Mouse (Mus musculus) thymus, postnatal 0 days (tissue): ENCODE results near the gene Olfr871. TPM values are rescaled to one million over a fixed set of nuclear protein-coding genes. Genes with fewer than 3 reads are reported as not detected.
"Not testable (repeated sequence)": the region's sequence is repeated elsewhere in the genome, so short reads cannot be mapped to it uniquely, and the experiment has no call there.

Experiments
- DNase-seq: peaks from one replicate; pipeline ENCODE4 v3.0.0-alpha.2; 2015; ENCODE audit warnings: low spot score
- polyA plus RNA-seq: library from polyadenylated mRNA; unstranded; fragments of >200 nt; fragmentation: Nextera tagmentation; extraction: Ambion mirVana; gene quantifications from 2 replicates; pipeline ENCODE4 v1.2.1, GENCODE M21; 2015

Olfr871 gene
- polyA plus RNA-seq = not detected in 2 replicates

DNA sequence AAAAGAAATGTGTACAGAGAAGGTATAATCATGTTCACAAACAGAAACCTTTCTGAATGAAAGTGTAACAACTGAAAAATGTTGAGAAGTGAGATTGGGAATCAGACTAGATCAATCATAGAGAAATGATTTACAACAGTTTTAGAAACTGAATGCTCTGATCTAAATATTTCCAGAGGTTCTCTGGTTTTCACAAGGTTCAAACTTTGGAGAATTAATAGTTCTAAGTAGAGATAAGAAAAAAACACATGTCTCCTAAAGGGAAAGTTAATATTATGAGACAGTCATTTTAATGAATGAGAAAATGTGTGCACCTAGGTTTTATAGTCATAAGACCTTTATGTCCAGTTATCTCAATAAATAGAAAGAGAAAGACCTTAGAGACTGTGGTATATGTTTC is at the start of gene Olfr871:
Gene Olfr871 (plus strand): TSS at position 301 of the 400 bp plus-strand sequence.
- DNase-seq = no peak

GRCm38 (mm10) chr9:20173957-20174356 is 38.0 kb upstream of the Olfr871 start, which contains the start of gene Olfr870:
TSS of gene Olfr870 (minus strand) at chr9:20174057.
- no peak for DNase-seq

GRCm38 (mm10) chr9:20179463-20179862 is 32.5 kb upstream of the Olfr871 start:
- DNase-seq = no peak

- no peak for DNase-seq
These were observed 9.9 kb upstream of the Olfr871 start for GRCm38 (mm10) chr9:20202131-20202530.

DNA sequence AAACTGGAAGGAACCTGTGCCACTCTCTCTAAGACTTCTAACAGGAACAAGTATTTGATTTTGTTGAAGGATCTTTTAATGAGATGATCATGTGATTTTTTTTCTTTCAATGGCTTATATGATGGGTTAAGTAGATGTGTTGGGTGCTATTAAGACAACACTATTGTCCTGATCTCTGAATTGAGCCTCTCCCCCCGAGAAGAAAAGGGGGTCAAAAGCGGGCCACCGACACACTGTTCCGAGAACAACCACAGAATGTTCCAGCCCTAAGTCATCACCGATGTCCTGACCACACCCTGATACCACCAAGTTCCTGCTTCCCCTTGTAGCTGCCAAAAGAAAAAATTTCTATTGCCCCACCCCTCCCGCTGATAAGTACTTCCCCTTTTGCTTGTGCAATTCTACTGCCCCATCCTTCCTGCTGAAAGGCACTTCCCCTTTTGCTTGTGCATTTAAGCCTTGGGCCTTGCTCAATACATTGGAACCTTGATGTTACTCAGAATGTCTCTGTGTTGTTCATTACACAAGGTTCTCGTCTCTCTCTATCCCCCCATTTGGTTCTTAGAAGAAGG is 8.5 kb upstream of the Olfr871 start:
- not testable (repeated sequence) for DNase-seq

DNA sequence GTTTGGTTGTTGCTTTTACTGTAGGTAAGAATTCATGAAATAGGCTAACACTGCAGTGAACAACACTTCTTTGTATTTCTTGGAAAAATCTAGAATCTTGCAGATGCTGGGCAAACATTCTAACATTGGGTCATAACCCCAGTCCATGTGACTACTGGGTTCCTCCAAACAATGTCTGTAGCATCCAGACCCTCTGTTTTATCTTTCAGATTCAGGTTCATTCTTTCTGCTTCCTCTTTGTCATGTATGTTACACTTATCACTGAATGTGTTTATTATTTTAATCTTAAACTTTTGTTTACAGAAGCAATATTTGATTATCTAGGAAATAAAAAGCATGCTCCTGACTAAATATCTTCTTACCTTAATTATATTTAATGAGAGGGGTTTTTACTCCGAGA is 1.2 kb upstream of the Olfr871 start:
- DNase-seq = no peak

GRCm38 (mm10) chr9:20211477-20211876 is 530 bp upstream of the Olfr871 start:
- DNase-seq = no peak

DNA sequence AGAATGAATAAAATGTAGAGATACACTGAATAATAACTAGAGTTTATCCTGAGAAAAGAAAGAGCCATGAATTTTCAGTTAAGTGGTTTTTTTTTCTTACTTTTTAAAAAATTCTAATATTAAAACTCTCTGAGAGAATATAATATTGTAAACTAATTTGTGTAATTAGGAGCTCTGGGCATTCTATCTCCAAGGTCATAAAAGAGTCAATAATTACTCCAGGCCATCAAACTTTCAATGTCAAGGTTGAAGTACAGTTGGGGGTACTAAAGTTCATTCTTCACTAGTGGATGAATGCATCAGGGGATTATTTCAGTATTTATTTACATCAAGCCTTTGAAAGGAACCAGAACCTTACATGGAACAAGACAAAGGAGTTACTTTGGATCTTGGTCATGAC is 24.8 kb downstream of the Olfr871 start, which contains the start of gene Olfr872:
Gene Olfr872 (plus strand): TSS at position 301 of the 400 bp plus-strand sequence.
- DNase-seq = no peak

DNA sequence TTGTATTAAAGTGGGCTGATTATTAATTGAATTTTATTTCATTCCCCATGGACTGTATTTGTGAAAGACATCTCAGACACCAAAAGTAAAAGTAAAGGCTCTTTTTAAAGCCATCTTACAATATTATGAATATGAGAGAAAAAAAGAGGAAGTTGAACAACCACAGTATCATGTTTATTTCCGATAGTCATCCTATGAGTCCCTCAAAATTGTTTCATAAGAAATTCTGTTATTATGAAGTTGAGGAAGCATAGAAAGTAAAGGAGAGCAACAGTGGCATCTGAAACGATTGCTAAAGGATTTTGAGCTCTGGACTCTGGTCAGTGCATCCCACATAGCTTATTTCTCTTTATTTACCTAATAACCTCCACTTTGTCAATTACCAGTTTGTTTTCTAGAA is 25.4 kb downstream of the Olfr871 start:
- no peak for DNase-seq

Other genes with a start within 250 kb of the Olfr871 start
- gene Olfr866, start 184.2 kb upstream of the Olfr871 start, polyA plus RNA-seq = not detected in 2 replicates
- not detected in 2 replicates for gene Olfr867, start 154.6 kb upstream of the Olfr871 start, polyA plus RNA-seq
- gene Olfr868, start 113.6 kb upstream of the Olfr871 start, polyA plus RNA-seq = not detected in 2 replicates
- gene Olfr869, start 83.2 kb upstream of the Olfr871 start, polyA plus RNA-seq = not detected in 2 replicates
- gene Olfr870, start 38.1 kb upstream of the Olfr871 start, polyA plus RNA-seq = not detected in 2 replicates
- gene Olfr872, start 24.9 kb downstream of the Olfr871 start, polyA plus RNA-seq = not detected in 2 replicates
- gene Olfr39, start 70.1 kb downstream of the Olfr871 start, polyA plus RNA-seq = not detected in 2 replicates
- not detected in 2 replicates for gene Olfr873, start 86.3 kb downstream of the Olfr871 start, polyA plus RNA-seq
- 0.04 TPM in 1 of 2 replicates, not detected in the other for gene Olfr18, start 123.9 kb downstream of the Olfr871 start, polyA plus RNA-seq
- gene Zfp560, start 173.0 kb downstream of the Olfr871 start, polyA plus RNA-seq = 64.2 and 71.1 TPM in 2 replicates
- 15.4 and 16.3 TPM in 2 replicates for gene Zfp26, start 248.0 kb downstream of the Olfr871 start, polyA plus RNA-seq